Mouse (Mus musculus): ENCODE measurements around the gene Fgd1. TPM values are rescaled to one million over a fixed set of nuclear protein-coding genes. Genes with fewer than 3 reads are reported as not detected.
A peak's percentile ranks its signal among the peaks of the same experiment; 100 is the strongest.

Fgd1 gene
- polyA plus RNA-seq, 1 experiment from 2014 or later: 10.9 TPM

DNA sequence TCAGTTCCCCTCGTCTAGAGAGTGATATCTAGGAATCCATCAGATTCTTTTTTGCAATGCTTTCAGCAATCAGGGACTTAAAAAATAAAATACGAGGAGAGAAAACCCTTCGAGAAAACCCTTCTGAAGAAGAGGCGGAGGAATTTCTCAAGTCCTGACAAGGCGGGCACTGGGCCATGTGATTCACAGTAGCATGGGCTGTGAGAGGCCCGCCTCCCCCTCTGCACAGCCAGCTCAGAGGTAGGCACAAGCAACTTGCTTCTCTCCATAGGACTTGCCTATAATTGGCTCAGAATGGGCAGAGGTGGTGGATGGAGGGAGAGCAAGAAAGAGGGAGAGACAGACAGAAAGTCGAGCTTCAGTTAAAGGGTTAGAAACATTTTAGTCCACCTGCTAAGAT is 4.4 kb downstream of the Fgd1 start:
- ATAC-seq (ENCODE audit: low read depth): no peak
- Histone ChIP-seq H3K4me2 (peak overlapping the region; percentile 70), H3K36me3 (no peaks in the 10 kb centered on the region), H3K4me3 (no peak overlapping the region), H3K27me3 (no peaks in the 10 kb centered on the region), H3K4me1 (replicated peaks) (peaks cover 38% of the 10 kb centered on the region), H3K9ac (no peak overlapping the region), H3K27ac (replicated peaks) (no peak overlapping the region), H3K9me3 (no peaks in the 10 kb centered on the region)
- WGBS: 80% methylated on average over 7 of the region's 7 CpGs

DNA sequence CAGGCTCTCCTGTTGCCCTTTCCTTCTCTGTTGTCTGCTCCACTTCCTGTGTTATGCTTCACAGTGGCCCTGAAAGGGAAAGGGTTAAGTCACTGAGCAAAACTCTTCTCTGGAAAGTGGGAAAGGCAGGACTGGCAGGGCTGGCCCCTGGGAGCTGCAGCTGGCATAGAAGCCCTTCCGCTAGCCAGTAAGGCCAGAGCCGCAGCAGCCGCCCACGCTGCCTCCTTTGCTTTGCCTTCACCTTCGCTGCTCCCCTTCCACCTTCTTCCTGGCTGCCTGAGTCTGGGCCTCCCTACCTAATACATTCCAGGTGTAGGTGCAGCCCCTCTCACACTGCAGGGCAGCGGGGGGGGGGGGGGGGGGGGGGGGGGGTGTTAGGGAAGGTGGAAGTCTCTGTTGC is 8.5 kb downstream of the Fgd1 start:
- no peak overlapping the region for H3K27ac ChIP-seq (replicated peaks)
- H3K9me3 ChIP-seq: no peaks in the 10 kb centered on the region
- WGBS: 68% methylated on average over 5 of the region's 6 CpGs
- H3K4me2 ChIP-seq: no peak overlapping the region
- H3K4me1 ChIP-seq (replicated peaks): peaks cover 25% of the 10 kb centered on the region
- H3K9ac ChIP-seq: no peak overlapping the region
- H3K27me3 ChIP-seq: no peaks in the 10 kb centered on the region
- H3K4me3 ChIP-seq: no peak overlapping the region
- no peak for ATAC-seq (ENCODE audit: low read depth)
- H3K36me3 ChIP-seq: no peaks in the 10 kb centered on the region

DNA sequence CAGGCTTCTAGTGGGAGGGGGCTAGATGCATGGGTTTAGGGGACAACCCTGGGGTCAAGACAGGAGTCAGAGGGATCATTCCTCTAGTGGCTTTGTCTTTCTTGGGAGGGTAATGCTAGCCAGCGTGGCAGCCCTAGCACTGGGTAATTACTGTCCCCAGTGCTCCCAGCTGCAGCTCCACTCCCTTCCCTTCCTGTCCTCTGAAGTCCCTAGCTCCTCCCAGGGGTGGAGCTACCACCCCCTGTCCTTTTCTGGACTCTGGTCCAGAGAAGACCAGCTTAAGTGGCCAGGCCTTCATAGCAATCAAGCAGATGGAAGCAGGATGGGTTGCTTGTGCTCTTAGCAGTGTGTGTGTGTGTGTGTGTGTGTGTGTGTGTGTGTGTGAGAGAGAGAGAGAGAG is 9.6 kb downstream of the Fgd1 start:
- 27% methylated on average over 1 of the region's 1 CpGs for WGBS
- Histone ChIP-seq H3K9ac (no peak overlapping the region), H3K4me1 (replicated peaks) (peaks cover 15% of the 10 kb centered on the region), H3K27ac (replicated peaks) (no peak overlapping the region), H3K4me3 (no peak overlapping the region), H3K9me3 (no peaks in the 10 kb centered on the region), H3K27me3 (no peaks in the 10 kb centered on the region), H3K36me3 (no peaks in the 10 kb centered on the region), H3K4me2 (no peak overlapping the region)
- ATAC-seq (ENCODE audit: low read depth): no peak

DNA sequence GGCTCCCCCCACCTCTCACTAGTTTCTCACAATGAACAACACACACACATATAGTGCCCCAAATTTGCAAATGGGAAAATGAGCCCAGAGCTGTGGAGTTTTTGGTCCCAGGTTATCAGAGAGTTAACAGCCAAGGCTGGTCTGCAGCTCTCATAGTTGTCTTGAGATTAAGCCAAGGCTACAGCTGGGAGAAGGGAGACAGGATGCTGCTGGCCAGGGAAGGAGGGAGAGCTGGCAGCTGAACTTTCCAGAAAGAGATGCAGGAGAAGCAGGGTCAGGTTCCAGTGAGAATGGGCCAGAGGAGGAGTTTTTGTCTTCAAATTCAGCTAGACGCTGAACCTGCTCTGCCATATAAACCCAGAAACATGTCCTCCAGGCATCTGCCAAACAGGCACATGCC is 13.4 kb downstream of the Fgd1 start:
- Histone ChIP-seq H3K4me1 (replicated peaks) (peaks cover 8% of the 10 kb centered on the region; the same call in 1 of the 2 replicates), H3K27ac (replicated peaks) (no peak overlapping the region), H3K27me3 (no peaks in the 10 kb centered on the region), H3K4me3 (no peak overlapping the region), H3K9ac (no peak overlapping the region), H3K9me3 (no peaks in the 10 kb centered on the region), H3K4me2 (no peak overlapping the region), H3K36me3 (no peaks in the 10 kb centered on the region)
- WGBS: 95% methylated on average over 1 of the region's 1 CpGs
- ATAC-seq (ENCODE audit: low read depth): no peak

DNA sequence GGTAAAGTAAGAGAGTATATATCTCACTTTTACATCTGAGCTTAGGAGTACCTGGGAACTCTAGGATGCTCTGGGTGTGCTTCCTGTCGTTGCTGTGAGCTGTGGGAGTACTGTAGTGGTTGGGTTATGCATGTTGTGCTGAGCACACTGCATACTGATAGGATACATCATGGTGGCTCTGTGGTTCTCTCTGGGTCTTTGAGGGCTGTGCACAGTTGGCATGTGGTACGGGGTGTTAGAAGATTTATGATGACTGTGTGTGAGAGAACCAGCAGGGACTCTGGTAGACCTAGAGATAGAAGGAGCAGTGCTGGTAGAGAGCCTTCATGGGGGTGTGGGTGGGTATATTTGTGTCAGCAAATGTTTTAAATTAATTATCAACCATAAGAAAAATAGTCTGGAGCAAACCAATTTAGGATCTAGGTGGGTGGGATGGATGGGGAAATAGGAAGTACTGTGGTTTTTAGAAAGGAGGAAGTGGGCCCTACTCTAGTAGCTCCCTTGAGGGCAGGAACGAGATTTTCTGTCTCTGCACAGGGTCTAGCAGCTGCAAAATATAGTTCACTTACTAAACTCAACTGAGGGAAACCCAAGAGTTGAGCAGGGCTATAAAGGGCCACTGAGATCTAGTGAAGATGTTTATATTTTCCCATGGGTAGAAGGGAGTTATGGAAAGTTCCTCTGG is 15.8 kb downstream of the Fgd1 start:
- H3K4me2 ChIP-seq: no peak overlapping the region
- H3K27me3 ChIP-seq: no peaks in the 10 kb centered on the region
- H3K27ac ChIP-seq (replicated peaks): no peak overlapping the region
- no peak for ATAC-seq (ENCODE audit: low read depth)
- no peaks in the 10 kb centered on the region for H3K4me1 ChIP-seq (replicated peaks)
- H3K9ac ChIP-seq: no peak overlapping the region
- no peaks in the 10 kb centered on the region for H3K9me3 ChIP-seq
- H3K36me3 ChIP-seq: peaks cover 1% of the 10 kb centered on the region; the same call in 1 of the 2 replicates
- 64% methylated on average over 3 of the region's 3 CpGs for WGBS
- no peak overlapping the region for H3K4me3 ChIP-seq

DNA sequence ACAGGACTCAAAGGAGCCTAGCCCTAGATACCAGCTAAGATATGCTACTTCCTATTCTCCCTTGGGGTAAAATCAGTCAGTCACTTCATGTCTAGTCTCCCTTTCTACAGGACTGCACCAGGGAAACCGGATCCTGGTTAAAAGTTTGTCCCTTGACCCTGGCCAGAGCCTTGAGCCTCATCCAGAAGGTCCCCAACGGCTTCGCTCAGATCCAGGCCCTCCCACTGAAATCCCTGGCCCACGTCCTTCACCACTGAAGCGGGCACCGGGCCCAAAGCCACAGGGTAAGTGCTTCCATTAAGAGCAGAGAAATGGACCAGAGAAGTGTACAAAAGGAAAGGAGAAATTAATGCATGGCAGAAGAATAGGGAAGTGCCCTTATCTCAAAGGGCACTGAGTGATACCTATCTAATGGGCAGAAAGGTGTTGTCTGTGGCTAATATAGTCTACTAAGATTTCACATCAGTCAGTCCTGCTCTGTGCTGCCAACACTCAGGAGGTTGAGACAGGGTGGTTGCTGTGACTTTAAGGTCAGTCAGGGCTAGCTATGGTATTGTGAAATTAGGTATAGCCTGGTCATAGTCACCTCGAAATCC is 20.2 kb downstream of the Fgd1 start:
- Histone ChIP-seq H3K27ac (replicated peaks) (no peak overlapping the region), H3K27me3 (no peaks in the 10 kb centered on the region), H3K4me3 (no peak overlapping the region), H3K9me3 (no peaks in the 10 kb centered on the region), H3K4me1 (replicated peaks) (no peaks in the 10 kb centered on the region), H3K4me2 (no peak overlapping the region), H3K9ac (no peak overlapping the region), H3K36me3 (peaks cover 30% of the 10 kb centered on the region)
- WGBS: 90% methylated on average over 7 of the region's 7 CpGs
- ATAC-seq (ENCODE audit: low read depth): no peak

DNA sequence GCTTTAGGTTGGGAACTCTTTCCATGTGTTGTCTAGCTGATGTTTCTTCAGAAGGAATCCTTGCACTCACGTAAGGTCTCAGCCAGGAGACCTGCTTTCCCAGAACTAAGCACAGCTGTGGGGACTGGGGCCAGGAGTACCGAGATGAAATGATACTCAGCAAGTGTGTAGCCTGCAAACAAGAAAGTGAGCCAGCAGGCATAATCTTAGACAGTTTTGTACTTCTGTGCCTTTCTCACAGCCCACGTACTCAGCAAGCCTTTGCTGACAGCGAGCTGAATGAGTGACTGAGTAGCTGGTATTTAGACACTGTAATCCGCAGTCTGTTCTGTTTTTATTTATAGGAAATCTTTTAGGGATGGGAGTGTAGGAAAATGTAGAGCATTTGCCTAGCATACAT is 21.9 kb downstream of the Fgd1 start:
- Histone ChIP-seq H3K4me3 (no peak overlapping the region), H3K9ac (no peak overlapping the region), H3K36me3 (peaks cover 46% of the 10 kb centered on the region), H3K4me2 (no peak overlapping the region), H3K9me3 (no peaks in the 10 kb centered on the region), H3K4me1 (replicated peaks) (no peaks in the 10 kb centered on the region), H3K27me3 (no peaks in the 10 kb centered on the region), H3K27ac (replicated peaks) (no peak overlapping the region)
- 93% methylated on average over 5 of the region's 5 CpGs for WGBS
- no peak for ATAC-seq (ENCODE audit: low read depth)

DNA sequence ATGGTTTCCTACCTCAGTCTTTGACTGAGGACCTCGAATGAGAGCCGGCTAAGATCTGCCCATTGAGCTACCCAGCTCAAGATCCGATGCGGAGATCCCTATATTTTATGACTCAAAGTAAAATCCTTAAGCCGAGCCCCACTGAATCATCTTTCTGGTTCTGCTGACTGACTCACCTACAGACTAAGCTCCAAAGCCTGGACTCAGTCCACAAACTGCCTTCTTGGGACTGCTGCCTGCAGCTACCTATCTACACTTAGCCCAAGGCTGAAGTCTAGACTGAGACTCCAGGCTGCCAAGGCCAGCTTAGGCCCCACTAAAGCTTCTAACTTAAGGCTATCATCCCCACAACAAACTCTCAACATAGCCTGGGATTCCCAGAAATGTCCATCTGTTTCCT is 30.1 kb downstream of the Fgd1 start:
- H3K27ac ChIP-seq (replicated peaks): no peak overlapping the region
- WGBS: 91% methylated on average over 5 of the region's 5 CpGs
- H3K9me3 ChIP-seq: no peaks in the 10 kb centered on the region
- no peak for ATAC-seq (ENCODE audit: low read depth)
- H3K9ac ChIP-seq: no peak overlapping the region
- H3K4me2 ChIP-seq: no peak overlapping the region
- H3K36me3 ChIP-seq: peaks cover 53% of the 10 kb centered on the region
- H3K27me3 ChIP-seq: no peaks in the 10 kb centered on the region
- no peaks in the 10 kb centered on the region for H3K4me1 ChIP-seq (replicated peaks)
- H3K4me3 ChIP-seq: no peak overlapping the region

DNA sequence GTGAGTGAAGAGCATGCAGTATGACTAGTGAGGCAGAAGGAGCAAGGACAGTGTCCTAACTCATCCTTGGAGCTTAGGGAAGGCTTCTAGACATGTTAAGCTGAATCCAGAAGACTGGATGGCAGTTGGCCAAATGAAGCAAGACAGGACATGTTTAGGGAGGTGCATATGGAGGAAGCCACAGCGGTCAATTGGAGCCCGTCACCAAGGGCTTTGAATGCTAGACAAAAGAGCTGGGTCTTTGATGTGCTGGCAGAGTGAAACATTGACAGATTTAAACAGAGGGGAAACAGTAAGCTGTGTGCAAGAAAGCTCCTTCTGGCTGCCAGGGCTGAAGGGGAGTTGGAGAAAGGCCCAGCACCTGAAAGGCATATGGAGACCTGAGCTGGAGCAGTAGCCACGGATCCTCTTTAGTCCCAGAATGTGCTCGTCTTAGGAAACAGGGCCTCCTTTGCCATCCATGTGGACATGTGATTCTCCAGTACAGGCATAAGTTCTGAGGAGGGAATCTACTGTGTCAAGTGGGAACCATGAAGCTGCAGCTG is 31.1 kb downstream of the Fgd1 start:
- Histone ChIP-seq H3K27me3 (no peaks in the 10 kb centered on the region), H3K4me3 (no peak overlapping the region), H3K9me3 (no peaks in the 10 kb centered on the region), H3K4me1 (replicated peaks) (no peaks in the 10 kb centered on the region), H3K4me2 (no peak overlapping the region), H3K9ac (no peak overlapping the region), H3K36me3 (peaks cover 47% of the 10 kb centered on the region), H3K27ac (replicated peaks) (no peak overlapping the region)
- peak; percentile 40; the same call in 1 of the 2 replicates for ATAC-seq (ENCODE audit: low read depth)
- WGBS: 56% methylated on average over 4 of the region's 4 CpGs

DNA sequence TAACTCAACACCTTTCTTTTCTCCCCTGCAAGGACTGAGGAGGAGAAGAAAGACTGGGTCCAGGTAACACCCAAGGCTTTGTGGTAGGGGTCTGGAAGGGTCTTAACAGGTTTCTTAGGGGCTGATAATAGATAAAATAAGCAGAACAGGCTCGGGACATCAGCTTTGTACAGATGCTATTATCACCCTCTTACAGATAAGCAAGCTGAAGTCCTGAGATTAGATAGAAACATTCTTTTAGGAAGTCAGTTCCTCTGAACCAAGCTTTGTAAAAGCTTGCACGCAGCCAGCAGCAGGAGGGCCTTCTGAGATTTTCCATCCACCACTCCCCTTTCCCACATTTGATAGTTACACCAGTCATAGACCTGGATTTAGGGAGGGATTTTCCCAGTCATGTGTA is 39.6 kb downstream of the Fgd1 start:
- no peak overlapping the region for H3K4me3 ChIP-seq
- no peak overlapping the region for H3K4me2 ChIP-seq
- H3K36me3 ChIP-seq: peaks cover 55% of the 10 kb centered on the region
- H3K27ac ChIP-seq (replicated peaks): no peak overlapping the region
- no peaks in the 10 kb centered on the region for H3K4me1 ChIP-seq (replicated peaks)
- no peaks in the 10 kb centered on the region for H3K9me3 ChIP-seq
- H3K27me3 ChIP-seq: no peaks in the 10 kb centered on the region
- ATAC-seq (ENCODE audit: low read depth): no peak
- 85% methylated on average over 2 of the region's 2 CpGs for WGBS
- no peak overlapping the region for H3K9ac ChIP-seq

DNA sequence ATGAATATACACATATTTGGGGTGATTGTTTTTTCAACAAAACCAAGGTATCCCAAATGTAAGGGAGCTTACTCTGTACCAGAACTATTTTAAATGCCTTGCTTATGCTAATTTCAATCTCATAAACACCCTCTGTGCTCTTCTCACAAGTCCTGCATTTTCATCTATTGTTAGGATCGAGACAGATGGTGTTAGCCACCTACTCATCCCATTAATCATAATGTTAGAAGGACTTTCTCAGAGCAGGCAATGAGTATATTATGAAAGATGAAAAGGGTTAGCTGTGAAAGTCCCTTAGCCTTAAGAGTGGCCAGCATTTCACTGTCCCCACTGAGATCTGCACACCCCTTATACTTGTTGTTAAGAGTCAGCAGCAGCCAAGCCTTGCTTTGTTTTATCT is 41.5 kb downstream of the Fgd1 start:
- peaks cover 52% of the 10 kb centered on the region for H3K36me3 ChIP-seq
- WGBS: 79% methylated on average over 1 of the region's 1 CpGs

DNA sequence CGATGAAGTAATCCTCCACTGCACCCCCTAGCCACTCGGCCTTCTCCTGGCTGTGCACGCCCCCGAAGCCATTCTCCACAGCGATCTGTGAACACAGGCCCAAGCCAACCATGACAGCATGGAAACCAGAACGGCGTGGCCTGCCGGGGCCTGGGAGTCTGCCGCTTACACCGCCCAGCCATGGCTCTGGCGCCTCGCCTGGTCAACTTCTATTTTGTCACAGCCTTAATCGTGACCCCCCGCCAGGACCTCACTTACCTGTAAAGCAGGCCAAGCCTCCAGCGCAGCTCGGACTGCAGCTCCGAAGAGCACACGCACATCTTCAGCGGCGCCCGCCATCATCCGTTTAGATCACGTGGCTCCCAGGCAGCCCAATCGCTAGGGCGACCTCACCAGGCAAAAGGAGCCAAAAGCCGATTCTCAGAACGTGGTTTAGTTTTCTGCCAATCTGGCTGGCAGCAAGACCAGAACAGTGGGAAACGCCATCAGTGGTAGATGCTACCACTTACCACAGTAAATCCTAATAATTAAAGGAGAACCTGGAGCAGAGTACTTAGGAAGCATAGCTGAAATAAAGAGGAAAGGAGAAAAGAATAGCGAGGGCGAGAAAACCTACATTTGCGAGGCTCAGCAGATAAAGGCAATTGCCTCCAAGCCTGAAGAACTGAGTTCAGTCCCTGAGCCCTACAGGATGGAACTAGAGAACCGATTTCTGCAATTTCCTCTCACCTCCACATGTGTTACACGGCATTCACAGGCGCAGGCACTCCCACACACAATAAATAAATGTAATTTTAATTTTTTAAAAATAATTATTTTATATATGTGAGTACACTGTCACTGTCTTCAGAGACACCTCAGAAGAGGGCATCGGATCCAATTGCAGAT is 50.5 kb downstream of the Fgd1 start, which contains the start of gene Tsr2:
Gene Tsr2 (minus strand): TSS at position 373 of the 888 bp plus-strand sequence.
- Histone ChIP-seq H3K27me3 (no peaks in the 10 kb centered on the region), H3K9ac (peak within 1 kb of the TSS; percentile 75), H3K4me1 (replicated peaks) (peaks cover 11% of the 10 kb centered on the region), H3K36me3 (no peaks in the 10 kb centered on the region), H3K27ac (replicated peaks) (peak within 1 kb of the TSS; percentile 38; the same call in 1 of the 2 replicates), H3K9me3 (no peaks in the 10 kb centered on the region), H3K4me2 (peak within 1 kb of the TSS; percentile 62), H3K4me3 (peak within 1 kb of the TSS; percentile 63)
- WGBS: 31% methylated on average over 35 of the region's 35 CpGs
- ATAC-seq (ENCODE audit: low read depth): peak; percentile 89

More for the DNA sequence above, 41.5 kb downstream of the Fgd1 start:
- H3K4me3 ChIP-seq: no peak overlapping the region
- no peak overlapping the region for H3K9ac ChIP-seq
- no peaks in the 10 kb centered on the region for H3K27me3 ChIP-seq
- ATAC-seq (ENCODE audit: low read depth): no peak
- H3K9me3 ChIP-seq: no peaks in the 10 kb centered on the region
- H3K27ac ChIP-seq (replicated peaks): no peak overlapping the region
- no peaks in the 10 kb centered on the region for H3K4me1 ChIP-seq (replicated peaks)
- no peak overlapping the region for H3K4me2 ChIP-seq
